Mouse (Mus musculus) megakaryocyte, adult 5-6 weeks (primary cell): ENCODE data around the gene Aurkb. TPM values are rescaled to one million over a fixed set of nuclear protein-coding genes. Genes with fewer than 3 reads are reported as not detected.

Source experiments
- ATAC-seq: 2 replicates; pipeline ENCODE4 v1.8.0; 2016; ENCODE audit warnings: mild to moderate bottlenecking, inconsistent platforms; ENCODE audit not compliant: poor library complexity, severe bottlenecking
- total RNA-seq, 2 experiments: library from RNA; stranded (forward) in 1 of 2; stranded (reverse) in 1 of 2; fragments of 153-499, 151-499 nt in 1 of 2; fragments of 221-1000, 200-1000 nt in 1 of 2; gene quantifications; 2 replicates each; pipeline versions ENCODE4 v1.2.3 to v1.2.4; 2015 to 2017

The Aurkb gene
- total RNA-seq, 2 experiments from 2014 or later: 116 TPM

DNA sequence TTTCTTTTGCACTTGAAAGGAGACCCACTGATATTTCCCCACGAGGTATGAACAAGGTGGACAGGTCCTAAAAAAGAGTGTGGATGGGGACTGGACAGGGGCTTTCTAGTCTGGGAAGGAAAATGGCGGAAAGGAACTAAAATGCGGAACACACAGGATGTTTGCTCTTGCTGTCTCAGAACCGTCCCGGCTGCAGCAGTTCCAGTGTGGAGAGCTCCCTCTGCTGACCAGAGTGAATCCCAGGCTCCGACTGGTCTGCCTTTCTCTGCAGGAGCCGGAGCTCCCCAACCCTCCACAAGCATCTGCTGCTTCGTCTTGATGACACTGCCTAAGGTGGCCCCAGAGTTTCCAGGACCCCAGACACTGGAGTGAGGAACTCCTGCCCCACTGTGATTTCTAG is 9.6 kb upstream of the Aurkb start:
- ATAC-seq: peak; percentile 65

DNA sequence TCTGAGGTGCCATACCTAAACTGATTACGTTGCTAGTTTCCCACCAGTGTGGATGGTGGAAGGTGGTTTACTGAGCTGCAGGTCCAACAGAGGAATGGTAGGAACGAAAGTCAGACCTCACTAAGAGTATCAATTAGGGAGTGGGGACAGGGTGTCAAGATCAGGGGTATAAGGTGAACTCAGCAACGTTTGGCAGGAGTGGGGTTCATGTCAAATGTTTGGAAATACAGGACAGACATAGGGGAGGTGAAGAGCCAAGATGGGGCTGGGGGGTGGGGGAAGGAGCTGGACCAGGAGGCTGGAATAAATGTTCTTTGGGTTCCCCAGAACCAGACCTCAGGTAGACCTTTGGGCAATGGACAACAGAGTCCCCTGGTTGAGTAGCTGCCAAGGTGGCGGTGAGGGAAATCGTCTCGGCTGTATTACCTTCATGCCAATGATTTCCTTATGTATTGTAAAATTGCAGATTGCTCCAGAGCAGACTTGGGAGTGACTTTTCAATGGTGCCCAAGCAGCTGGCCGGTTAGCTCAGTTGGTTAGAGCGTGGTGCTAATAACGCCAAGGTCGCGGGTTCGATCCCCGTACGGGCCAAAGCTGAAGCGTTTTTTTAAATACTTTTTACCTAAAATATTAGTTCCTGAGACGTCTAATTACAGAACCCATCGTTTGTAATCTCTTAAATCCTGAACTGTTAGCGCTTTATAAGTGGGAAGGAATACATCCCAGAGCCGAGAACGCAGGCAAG is 8.8 kb upstream of the Aurkb start:
- no peak for ATAC-seq

DNA sequence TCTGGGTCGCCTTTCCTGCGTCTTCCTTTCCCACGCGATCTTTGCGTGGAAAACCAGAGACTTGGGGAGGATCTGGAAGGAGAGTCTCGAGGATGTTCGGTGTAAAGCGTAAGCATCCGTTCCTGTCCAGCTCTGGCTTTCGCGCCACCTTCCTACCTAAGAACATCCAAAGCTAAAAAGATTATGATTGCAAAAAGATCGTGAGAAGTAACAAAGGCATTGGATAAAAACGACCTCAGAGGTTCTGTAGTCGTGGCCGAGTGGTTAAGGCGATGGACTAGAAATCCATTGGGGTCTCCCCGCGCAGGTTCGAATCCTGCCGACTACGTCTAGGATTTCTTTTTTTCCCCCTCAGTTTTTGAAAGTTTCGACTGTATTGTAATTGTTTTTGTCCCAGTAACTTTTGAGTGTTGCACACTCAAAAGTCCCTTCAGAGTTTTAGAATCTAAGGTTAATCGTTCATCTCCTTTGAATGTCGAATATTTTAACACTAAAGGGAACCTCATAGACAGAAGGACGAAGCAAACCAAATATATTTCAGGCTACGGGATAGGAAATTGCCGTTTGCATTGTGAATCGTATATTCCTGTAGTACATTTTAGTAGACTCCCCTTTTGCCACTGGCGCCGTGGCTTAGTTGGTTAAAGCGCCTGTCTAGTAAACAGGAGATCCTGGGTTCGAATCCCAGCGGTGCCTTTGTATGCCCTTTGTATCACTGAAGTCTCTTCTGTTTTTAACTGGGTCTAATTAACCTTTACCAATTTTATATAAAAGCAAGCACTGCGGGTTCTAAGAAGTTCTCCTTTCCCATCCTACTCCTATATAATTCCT is 8.0 kb upstream of the Aurkb start:
- no peak for ATAC-seq

DNA sequence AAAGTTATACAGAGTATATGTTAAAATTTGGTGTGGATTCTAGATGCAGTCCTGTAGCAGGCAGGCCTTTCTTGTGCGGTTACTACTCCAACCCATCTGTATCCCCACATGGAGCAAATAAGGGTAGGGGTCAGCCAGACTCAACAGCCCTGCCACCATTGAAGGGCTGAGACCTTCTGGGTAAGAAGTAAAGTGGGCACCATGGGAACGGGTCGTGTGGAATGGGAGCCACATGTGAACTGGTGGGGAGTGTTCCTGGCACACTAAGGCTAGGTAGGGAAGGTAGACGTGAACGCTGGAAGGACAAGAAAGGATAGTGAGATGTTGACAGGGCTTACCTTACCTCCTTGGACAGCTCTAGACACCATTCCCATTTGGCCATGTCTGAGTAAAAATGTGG is 7.3 kb upstream of the Aurkb start:
- no peak for ATAC-seq

DNA sequence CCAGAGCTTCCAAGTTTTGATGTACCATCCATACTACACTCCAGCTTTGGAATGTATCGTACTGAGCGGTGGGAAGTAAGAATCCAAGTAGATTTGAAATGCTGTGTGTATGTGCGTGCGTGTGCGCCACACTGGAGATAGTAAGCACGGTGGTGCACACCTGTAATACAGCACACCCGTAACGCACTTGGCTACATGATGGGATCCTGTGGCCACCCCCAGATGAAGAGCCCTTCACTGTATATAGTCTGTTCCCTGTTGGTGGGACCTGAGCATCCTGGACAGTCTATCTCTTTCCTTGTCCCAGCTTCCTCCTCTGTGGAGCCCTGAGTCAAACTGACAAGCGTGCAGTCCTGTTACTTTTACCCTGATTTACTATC is 938 bp downstream of the Aurkb start:
- ATAC-seq: no peak

DNA sequence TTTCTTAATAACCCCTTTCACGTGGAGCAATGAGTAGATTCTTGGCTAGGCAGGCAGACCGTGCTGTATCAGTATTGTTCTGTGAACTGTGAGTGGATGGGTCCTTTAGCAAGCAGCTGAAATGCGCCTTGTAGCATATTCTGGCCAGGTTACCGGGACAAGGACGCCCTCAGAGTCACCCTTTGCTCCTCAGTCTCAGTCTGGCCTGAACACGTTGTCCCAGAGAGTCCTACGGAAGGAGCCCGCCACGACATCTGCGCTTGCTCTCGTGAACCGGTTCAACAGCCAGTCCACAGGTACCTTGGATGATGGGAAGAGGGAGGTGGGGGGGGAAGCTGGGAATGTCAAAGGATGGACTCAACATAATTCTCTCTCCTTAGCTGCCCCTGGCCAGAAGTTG is 2.1 kb downstream of the Aurkb start:
- no peak for ATAC-seq

DNA sequence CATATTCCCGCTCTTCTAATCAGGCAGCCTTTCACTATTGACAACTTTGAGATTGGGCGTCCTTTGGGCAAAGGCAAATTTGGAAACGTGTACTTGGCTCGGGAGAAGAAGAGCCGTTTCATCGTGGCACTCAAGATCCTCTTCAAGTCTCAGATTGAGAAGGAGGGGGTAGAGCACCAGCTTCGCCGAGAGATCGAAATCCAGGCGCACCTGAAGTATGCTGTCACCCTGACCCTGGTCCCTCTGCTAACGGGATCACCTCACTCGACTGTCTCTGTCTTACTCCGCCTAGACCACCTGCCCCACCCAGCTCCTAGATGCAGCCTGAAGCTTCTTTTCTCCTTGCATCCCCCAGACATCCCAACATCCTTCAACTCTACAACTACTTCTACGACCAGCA is 2.7 kb downstream of the Aurkb start:
- no peak for ATAC-seq

DNA sequence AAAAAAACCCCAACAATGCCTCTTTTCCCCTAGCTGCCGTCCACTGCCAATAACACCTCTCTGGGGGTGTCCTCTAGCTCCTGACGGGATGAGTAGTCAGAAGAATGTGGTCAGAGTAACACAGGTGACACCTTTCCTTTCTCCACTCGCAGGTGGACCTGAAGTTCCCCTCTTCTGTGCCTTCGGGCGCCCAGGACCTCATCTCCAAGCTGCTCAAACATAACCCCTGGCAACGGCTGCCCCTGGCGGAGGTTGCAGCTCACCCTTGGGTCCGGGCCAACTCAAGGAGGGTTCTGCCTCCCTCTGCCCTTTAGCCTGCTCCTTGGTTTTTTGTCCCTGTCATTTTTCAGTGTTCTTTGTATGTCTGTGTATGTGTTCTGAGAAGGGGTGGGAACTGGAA is 5.3 kb downstream of the Aurkb start:
- ATAC-seq: no peak

DNA sequence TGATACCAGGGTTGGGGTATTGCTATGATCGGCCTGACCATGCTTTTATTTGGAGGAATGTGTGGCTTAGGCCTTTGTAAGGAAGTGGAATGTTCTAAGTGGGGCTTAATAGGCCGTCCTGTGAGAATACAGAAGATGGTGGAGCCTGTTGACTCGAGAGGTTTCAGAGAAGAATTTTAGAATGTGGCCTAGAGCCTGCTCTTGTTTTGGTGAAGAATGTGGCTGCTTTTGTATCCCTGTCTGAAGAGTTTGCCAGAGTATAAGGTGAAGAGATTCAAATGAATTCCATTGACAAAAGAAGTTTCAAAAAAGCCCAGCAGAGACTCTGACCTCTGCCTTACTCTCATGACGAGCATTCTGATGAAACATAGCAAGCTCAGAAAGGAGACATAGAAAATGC is 6.3 kb downstream of the Aurkb start:
- no peak for ATAC-seq

DNA sequence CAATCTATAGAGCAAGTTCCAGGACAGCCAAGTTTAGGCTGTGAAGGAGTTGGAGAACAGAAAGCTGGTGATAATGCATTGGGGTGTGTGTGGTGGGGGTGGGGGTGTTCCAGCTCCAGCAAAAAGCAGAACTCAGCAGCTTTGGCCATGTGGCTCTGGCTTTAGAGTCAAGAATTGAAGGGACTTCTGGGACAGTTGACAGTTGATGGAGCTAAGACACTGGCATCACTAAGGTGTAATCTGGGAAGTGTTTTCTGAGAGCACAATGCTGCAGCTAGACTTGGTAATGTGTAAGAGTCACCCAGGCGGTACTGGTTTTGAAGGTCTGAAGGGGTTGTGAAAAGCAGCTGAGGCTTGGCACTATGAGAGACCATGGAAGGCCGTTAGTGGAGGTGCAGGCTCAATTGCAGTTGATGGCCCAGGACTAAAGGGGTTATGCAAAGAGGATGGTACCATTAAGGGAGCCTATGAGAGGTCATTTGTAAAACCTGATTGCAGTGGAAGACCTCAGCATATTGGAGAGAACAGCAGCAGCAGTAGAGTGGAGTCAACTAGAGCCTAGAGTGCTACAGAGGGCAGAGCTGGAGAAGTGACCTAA is 7.5 kb downstream of the Aurkb start:
- ATAC-seq: no peak

DNA sequence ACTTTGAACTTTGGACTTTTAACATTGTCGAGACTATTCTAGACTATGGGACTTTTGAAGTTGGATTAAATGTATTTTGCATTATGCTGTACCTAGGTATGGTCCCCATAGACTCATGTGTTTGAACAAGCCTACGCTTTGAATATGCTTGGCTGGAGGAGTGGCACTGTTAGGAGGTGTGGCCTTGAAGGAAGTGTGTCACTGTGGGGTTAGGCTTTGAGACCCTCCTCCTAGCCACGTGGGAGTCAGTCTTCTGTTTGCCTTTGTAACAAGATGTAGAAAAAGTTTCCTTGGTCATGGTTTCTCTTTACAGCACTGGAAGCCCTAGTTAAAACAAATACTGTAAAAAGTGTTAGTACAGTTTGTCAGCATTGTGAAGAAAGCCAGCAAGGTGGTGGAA is 8.4 kb downstream of the Aurkb start:
- ATAC-seq: no peak

DNA sequence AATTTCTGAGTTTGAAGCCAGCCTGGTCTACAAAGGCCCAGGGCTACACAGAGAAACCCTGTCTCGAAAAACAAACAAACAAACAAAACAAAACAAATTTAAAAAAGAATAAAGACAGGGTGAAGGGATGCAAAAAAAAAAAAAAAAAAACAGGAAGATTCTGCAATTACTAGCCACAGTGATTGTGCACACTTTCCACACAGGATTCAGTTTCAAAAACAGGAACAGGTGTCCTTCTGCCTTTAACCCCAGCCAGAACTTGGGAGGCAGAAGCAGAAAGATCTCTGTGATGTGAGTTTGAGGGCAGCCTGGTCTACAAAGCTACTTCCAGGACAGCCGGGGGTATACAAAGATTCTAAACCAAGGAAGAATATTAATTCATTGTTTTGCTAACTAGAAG is 12.8 kb downstream of the Aurkb start:
- ATAC-seq: peak; percentile 28; the same call in 1 of the 2 replicates

DNA sequence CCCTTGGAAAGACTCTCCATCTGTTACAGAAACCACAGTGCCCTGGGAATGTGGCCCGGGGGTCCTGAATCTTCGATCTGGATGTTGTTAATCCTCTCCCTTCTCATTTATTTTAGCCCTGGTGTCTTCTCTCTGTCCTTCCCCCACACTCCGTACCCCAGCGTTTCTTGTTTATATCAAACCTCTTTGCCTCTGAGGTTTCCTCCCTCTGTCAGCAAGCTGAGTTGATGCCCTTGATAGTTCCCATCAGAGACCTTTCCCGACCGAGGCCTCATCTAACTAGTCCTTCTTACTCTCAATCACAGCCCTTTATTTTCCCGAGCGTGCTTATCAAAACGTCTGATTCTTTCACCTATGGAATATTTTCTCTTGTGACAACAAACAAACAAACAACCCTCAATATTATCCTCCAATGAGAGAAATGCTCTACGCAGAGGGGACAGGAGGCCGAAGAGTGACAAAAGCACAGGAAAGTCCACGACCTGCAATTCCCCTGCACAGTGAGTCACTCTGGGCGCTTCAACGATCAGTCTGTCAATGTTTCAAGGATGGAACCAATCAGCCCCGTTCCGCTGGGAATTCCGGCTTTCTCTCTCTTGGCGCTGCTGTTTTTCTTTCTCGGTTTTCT is 13.4 kb downstream of the Aurkb start:
- ATAC-seq: no peak

DNA sequence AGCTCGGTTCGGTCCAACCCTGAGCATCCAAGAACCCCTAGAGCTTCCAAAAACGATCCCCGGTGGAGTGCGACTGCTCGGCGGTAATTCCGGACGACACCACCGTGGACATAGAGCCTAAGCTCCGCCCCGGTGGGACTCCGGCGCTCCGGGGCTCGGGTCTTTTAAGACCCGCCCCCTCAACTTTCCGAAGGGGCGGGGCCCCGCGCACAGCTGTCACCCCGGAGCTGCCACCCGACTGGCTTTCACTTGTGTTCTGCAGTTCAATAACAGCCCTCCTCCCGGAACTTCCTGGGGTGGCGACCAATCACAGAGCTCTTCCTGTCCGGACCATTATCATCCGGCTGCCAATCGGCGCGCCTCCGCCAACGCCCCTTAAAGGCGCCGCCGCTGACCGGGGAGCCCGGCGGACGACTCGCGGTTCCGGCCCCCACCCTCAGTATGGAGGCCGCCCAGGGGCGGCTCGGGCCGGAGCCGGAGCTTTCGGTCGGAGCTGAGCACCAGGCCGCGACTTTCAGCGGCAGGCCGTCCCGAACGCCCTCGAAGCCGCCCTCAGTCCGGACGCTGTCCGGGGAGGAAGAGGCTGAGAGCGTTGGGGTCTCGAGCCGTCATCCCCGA is 14.0 kb downstream of the Aurkb start, which contains the start of gene Borcs6:
Gene Borcs6, plus strand, starts transcription at position 361 of the 618 bp plus-strand sequence.
- ATAC-seq: peak; percentile 79

DNA sequence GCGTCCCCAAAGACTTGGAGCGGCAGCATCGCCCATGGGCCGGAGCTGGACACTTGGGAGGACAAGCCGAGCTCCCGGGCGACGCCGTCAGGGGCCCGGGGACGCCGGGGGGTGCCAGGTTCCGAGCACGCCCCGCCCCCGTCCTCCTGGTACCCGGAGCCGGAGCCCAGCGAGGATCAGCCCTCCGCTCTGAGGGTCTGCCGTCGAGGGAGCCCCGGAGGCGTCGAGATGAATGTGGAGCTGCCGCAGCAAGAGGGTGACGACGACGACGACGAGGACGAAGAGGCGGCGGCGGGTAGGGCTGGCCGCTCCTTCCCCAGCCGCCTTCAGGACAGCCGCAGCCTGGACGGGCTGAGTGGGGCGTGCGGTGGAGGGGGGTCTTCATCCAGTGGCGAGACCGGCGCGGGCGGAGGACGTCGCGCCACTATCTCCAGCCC is 14.5 kb downstream of the Aurkb start:
- ATAC-seq: no peak

DNA sequence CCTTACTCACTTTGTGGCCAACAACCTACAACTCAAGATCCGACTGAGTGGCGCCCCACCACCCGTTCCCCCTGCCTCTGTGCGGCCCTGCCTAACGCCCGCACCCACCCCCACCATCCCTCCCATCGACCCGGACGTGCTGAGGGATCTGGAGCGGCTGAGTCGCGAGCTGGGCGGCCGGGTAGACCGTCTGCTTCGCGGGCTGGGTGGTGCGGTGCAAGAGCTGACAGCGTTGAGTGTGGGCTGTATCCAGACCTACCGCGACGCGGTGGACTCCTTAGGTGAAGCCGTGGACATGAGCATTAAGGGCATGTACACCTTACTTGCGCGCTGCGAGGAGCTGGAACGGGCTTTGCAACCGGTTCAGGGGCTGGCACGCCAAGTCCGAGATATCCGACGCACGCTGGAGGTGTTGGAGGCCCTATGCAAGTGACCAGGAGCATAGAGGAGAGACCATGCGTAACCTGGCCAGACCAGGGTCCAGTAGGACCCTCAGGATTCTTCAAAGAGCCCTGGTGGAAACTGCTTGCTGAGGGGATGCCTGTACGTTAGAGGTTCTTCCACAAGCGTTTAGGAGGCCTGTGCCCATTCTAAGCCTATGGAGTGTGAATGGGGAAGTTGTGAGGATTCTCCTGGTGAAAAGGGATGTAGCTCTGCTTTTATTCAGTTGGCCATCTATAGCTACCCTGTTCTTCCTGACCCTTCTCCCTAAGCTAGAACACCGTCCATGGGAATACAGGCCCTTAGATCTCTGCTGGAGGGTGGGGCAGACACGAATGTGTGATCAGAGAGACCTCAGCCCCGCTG is 15.2 kb downstream of the Aurkb start:
- no peak for ATAC-seq

DNA sequence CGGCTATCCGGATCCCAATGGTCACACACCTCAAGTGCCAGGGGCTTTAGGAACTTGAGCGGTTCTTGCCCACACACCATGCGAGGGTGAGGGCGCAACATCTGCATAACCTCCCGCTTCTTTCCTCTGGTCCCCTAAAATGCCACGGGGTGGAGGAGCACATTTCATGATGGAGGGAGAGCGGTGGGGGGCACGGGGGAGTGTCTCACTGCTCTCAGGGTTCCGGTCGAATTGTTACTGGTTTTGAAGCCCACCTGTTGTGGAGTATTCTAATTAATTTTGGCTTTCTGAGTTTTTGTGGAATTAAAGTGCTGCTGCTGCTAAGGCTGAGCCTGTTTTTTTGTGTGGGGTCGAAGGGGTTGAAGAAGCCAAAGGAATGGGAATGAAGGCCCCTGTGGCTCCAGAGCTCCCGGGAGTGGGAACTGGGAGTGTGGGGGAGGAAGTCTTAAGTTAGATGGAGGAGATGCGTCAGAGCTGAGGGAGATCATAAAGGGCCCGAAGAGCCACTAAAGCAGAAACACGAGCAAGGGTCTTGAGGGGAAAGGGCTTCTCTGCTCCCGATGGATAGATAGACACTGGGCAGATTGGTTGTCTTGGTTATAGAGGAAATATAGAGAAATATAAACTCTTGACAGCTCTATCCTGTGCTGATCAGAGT is 15.9 kb downstream of the Aurkb start:
- no peak for ATAC-seq

DNA sequence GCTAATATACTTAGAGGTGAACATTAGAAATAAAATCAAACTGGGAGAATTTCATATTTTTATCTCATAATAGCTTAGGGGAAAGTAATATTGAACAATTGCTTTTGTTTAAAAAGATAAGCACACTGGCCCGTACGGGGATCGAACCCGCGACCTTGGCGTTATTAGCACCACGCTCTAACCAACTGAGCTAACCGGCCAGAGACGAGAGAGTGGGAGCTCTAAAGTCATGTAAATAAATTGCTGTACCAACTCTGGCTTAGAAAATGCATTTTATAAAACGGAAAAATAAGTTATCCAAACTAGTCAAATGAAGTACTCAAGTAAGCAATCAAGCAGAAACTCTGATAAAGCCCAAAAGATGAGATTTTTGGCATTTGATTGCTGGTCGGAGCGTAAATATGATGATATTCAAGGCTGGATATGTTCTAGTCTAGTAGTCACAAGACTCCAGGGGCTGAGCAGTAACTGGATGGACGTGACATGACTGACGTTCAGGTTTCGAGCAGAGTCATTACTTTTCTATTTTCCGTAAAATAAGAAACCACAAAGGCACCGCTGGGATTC is 16.8 kb downstream of the Aurkb start:
- no peak; the same call in 1 of the 2 replicates for ATAC-seq

DNA sequence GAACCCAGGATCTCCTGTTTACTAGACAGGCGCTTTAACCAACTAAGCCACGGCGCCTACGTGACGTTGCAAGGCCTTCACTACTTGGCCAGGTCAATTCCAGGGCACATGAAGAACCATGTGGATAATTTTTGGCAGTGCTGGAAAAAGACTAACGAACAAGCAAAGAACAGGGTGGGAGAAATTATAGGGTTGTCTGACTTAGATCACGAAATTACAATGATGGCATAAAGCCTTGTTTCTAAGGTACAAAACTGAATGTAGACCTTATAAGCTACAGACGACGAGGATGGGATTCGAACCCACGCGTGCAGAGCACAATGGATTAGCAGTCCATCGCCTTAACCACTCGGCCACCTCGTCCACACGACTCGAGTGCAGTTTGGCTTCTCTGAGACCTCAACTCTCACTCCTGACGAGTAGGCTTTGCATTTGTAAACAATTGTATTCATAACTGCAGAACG is 17.3 kb downstream of the Aurkb start:
- peak; percentile 19 for ATAC-seq
